Mouse (Mus musculus): ENCODE measurements around the gene Efcab9.

DNA sequence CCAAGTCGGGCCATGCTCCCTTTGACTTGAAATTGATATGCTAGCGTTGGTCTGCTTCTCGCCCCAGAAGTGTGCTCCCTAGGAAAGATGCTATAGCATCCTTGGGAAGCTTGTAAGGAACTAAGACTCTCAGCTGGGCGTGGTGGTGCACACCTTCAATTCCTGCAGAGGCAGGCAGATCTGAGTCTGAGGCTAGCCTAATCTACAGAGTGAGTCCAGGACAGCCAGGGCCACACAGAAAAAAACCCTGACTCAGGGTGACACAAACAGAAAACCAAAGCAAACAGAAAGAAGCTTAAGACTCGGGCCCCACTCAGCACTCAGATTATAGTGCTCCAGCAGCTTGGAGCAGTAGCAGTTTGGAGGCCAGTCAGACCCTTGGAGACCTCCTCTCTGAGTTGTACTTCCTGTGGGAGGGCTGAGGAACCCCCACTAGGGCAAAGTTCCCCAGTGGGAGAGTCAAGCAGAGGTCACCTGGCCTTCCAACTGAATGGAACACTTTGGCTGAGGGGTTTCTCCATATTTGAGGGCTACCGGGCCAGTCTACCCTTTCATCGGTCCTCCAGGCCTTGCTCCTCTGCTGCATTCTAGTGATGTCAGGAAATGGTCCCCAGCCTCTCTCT is 2.7 kb upstream of the Efcab9 start:
- TF ChIP-seq CTCF (IDR thresholded peaks at IDR 0.05; ENCODE audit: control insufficient read depth, insufficient read depth, insufficient replicate concordance, low read depth, low read length): no peak
- no peak for TF ChIP-seq POLR2A (IDR thresholded peaks at IDR 0.05; ENCODE audit: control insufficient read depth, low read depth, low read length)
